Mouse (Mus musculus) E14TG2a.4 (cell line): ENCODE data around the gene Scaf11.

Experiments
- CTCF ChIP-seq: conservative IDR thresholded peaks from 2 replicates; pipeline ENCODE4 v1.5.1; 2014; ENCODE audit warnings: low read length
- NANOG ChIP-seq: IDR thresholded peaks from 2 replicates; pipeline ENCODE4 v1.6.1; 2014; ENCODE audit warnings: borderline replicate concordance, low read length, mixed read lengths
- POU5F1 ChIP-seq: IDR thresholded peaks from 2 replicates; pipeline ENCODE4 v1.6.1; 2014; ENCODE audit warnings: low read length, borderline replicate concordance

DNA sequence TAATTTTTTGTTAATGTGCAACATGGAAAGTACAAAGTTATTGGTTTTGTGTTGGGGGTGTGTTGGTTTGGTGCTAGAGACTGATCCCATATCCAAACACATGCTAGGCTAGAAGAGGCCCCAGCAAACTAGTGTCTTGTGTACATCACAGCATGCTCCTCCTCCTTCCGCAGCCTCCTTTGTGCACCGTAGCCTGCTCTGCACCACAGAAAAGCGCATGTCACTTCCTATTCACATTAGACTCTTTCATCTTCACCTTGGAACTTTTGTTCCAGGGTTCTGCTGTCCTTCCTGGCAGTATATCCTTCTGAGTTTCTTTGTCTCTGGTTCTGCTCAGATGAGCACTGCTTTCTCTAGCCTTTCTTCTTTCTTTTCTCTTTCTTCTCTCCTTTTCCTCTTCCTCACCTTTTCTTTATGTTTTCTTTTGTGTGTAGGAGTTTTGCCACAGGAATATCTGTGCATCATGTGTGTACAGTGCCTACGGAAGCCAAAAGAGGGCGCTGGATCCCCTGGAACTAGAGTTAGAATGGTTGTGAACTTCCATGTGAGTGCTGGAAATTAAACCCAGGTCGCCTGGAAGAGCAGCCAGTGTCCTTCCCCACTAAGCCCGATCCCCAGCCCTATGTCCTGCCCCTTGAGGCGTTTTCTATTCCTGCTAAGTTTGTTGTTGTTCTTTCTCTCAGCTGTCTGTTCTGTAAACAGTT, 63.9 kb downstream of the Scaf11 start:
- TF ChIP-seq CTCF = peak; percentile 61
- TF ChIP-seq POU5F1 = no peak
- TF ChIP-seq NANOG = no peak
